Mouse (Mus musculus): ENCODE data around the gene Ccdc32. TPM values are rescaled to one million over a fixed set of nuclear protein-coding genes. Genes with fewer than 3 reads are reported as not detected.

Ccdc32 gene
- 20.5 and 21.1 TPM in 2 replicates for polyA plus RNA-seq (2015; fragmentation: Nextera tagmentation; extraction: Ambion mirVana)

GRCm38 (mm10) chr2:119028941-119029551 is at the start of gene Ccdc32:
Gene Ccdc32 (minus strand): TSS chr2:119029393.

GRCm38 (mm10) chr2:119046649-119047611 is 17.7 kb upstream of the Ccdc32 start, which contains the start of gene Knl1:
Gene Knl1 (plus strand): TSS chr2:119047119.

GRCm38 (mm10) chr2:119034656-119035396 is 5.6 kb upstream of the Ccdc32 start, which contains the start of gene Rpusd2:
Gene Rpusd2 (plus strand): TSS chr2:119034790.

Other genes starting within 250 kb of the Ccdc32 start
- 0.13 and 0.19 TPM in 2 replicates for gene Disp2, start 249.7 kb downstream of the Ccdc32 start, polyA plus RNA-seq (2015; fragmentation: Nextera tagmentation; extraction: Ambion mirVana)
- 72.3 and 81.3 TPM in 2 replicates for gene Knstrn, start 215.4 kb downstream of the Ccdc32 start, polyA plus RNA-seq (2015; fragmentation: Nextera tagmentation; extraction: Ambion mirVana)
- 18.1 and 20.7 TPM in 2 replicates for gene Ivd, start 167.4 kb downstream of the Ccdc32 start, polyA plus RNA-seq (2015; fragmentation: Nextera tagmentation; extraction: Ambion mirVana)
- gene Bahd1, start 129.0 kb downstream of the Ccdc32 start, polyA plus RNA-seq (2015; fragmentation: Nextera tagmentation; extraction: Ambion mirVana), result 3.8 and 3.9 TPM in 2 replicates
- 9.4 and 12.5 TPM in 2 replicates for gene Chst14, start 102.9 kb downstream of the Ccdc32 start, polyA plus RNA-seq (2015; fragmentation: Nextera tagmentation; extraction: Ambion mirVana)
- gene Rpusd2, start 5.4 kb upstream of the Ccdc32 start, polyA plus RNA-seq (2015; fragmentation: Nextera tagmentation; extraction: Ambion mirVana), result 4.5 and 5.2 TPM in 2 replicates
- gene Knl1, start 17.7 kb upstream of the Ccdc32 start, polyA plus RNA-seq (2015; fragmentation: Nextera tagmentation; extraction: Ambion mirVana), result 91.5 and 108 TPM in 2 replicates
- gene Rad51, start 83.4 kb upstream of the Ccdc32 start, polyA plus RNA-seq (2015; fragmentation: Nextera tagmentation; extraction: Ambion mirVana), result 33.4 and 40.9 TPM in 2 replicates
- gene Rmdn3, start 127.6 kb upstream of the Ccdc32 start, polyA plus RNA-seq (2015; fragmentation: Nextera tagmentation; extraction: Ambion mirVana), result 41.3 and 50.8 TPM in 2 replicates
- 5.2 and 5.7 TPM in 2 replicates for gene Gchfr, start 138.4 kb upstream of the Ccdc32 start, polyA plus RNA-seq (2015; fragmentation: Nextera tagmentation; extraction: Ambion mirVana)
- 0.15 and 0.20 TPM in 2 replicates for gene Gm14137, start 145.1 kb upstream of the Ccdc32 start, polyA plus RNA-seq (2015; fragmentation: Nextera tagmentation; extraction: Ambion mirVana)
- gene Zfyve19, start 179.2 kb upstream of the Ccdc32 start, polyA plus RNA-seq (2015; fragmentation: Nextera tagmentation; extraction: Ambion mirVana), result 21.1 and 21.7 TPM in 2 replicates
- gene Dnajc17, start 179.4 kb upstream of the Ccdc32 start, polyA plus RNA-seq (2015; fragmentation: Nextera tagmentation; extraction: Ambion mirVana), result 11.6 and 11.7 TPM in 2 replicates
- not detected in 2 replicates for gene Ppp1r14d, start 200.5 kb upstream of the Ccdc32 start, polyA plus RNA-seq (2015; fragmentation: Nextera tagmentation; extraction: Ambion mirVana)
- gene Spint1, start 208.0 kb upstream of the Ccdc32 start, polyA plus RNA-seq (2015; fragmentation: Nextera tagmentation; extraction: Ambion mirVana), result 0.93 and 1.2 TPM in 2 replicates
- 0.46 and 0.77 TPM in 2 replicates for gene Rhov, start 241.9 kb upstream of the Ccdc32 start, polyA plus RNA-seq (2015; fragmentation: Nextera tagmentation; extraction: Ambion mirVana)

Data from spleen, postnatal 0 days (tissue).